Mouse (Mus musculus): Measurements from ENCODE around the gene Ugt1a6a. TPM values are rescaled to one million over a fixed set of nuclear protein-coding genes. Genes with fewer than 3 reads are reported as not detected.

Gene Ugt1a6a
- total RNA-seq, 1 experiment = not detected

DNA sequence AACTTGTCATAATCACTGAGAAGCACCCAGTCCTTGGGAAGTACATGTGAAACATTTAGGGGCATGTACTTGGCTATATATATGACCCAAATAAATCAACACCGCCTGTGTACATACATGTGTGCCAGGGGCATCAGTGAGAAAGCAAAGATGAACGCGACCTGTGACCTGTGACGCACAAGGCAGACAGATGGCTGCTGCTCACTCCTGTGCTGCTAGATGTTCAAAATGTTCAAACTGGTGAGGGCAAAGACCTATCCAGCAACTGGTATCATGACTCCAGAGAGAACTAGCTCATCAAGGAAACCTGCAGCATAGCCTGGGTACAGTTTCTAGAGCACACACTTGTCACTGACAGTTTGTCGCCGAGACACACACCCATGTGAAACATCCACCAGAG lies 132.9 kb downstream of the Ugt1a6a start:
- Histone ChIP-seq H3K9me3 (ENCODE audit: control insufficient read depth, insufficient read depth, low read depth, low read length) (peaks cover 5% of the 10 kb centered on the region; the same call in 1 of the 2 replicates), H3K4me1 (ENCODE audit: control insufficient read depth in 2 of 2, insufficient read depth in 2 of 2, low read length in 2 of 2, poor library complexity in 1 of 2) (peaks cover 2 to 3% of the 10 kb centered on the region in 2 experiments; a peak in 2 of 4 replicates), H3K36me3 (ENCODE audit: control insufficient read depth, insufficient read depth, low read length, poor library complexity, severe bottlenecking) (peaks cover 89% of the 10 kb centered on the region), H3K9ac (ENCODE audit: insufficient read depth, low read depth, low read length, poor library complexity, severe bottlenecking) (no peak overlapping the region), H3K27ac (ENCODE audit: insufficient read depth, low read depth, low read length, poor library complexity, severe bottlenecking) (no peak overlapping the region), H3K4me3 (ENCODE audit: insufficient read depth in 1 of 2, low read depth in 1 of 2, low read length in 2 of 2, poor library complexity in 1 of 2, severe bottlenecking in 1 of 2) (no peak overlapping the region)
- in situ Hi-C loops (cut with MboI; ENCODE audit: low sequenced_read_pairs in 2 of 2, unreplicated experiment in 2 of 2) = no loop called here
- TF ChIP-seq HCFC1 (IDR thresholded peaks at IDR 0.05; ENCODE audit: borderline replicate concordance, insufficient read depth, low read length) (no peak), ZNF384 (IDR thresholded peaks at IDR 0.05; ENCODE audit: low read depth, low read length) (no peak), CHD2 (IDR thresholded peaks at IDR 0.05; ENCODE audit: low read depth, low read length) (no peak), ZC3H11A (IDR thresholded peaks at IDR 0.05; ENCODE audit: borderline replicate concordance, low read depth, low read length) (no peak), MAFK (IDR thresholded peaks at IDR 0.05; ENCODE audit: insufficient read depth, low read depth, low read length) (no peak)
- DNase-seq (ENCODE audit: low read depth, low spot score) = no peak

- H3K4me1 ChIP-seq (ENCODE audit: control insufficient read depth in 2 of 2, insufficient read depth in 2 of 2, low read length in 2 of 2, poor library complexity in 1 of 2) = no peaks in the 10 kb centered on the region
- peaks cover 5% of the 10 kb centered on the region; the same call in 1 of the 2 replicates for H3K9me3 ChIP-seq (ENCODE audit: control insufficient read depth, insufficient read depth, low read depth, low read length)
- no peak overlapping the region for H3K9ac ChIP-seq (ENCODE audit: insufficient read depth, low read depth, low read length, poor library complexity, severe bottlenecking)
- DNase-seq (ENCODE audit: low read depth, low spot score) = no peak
- no peak overlapping the region for H3K4me3 ChIP-seq (ENCODE audit: insufficient read depth in 1 of 2, low read depth in 1 of 2, low read length in 2 of 2, poor library complexity in 1 of 2, severe bottlenecking in 1 of 2)
- peaks cover 91% of the 10 kb centered on the region for H3K36me3 ChIP-seq (ENCODE audit: control insufficient read depth, insufficient read depth, low read length, poor library complexity, severe bottlenecking)
- TF ChIP-seq CHD2 (IDR thresholded peaks at IDR 0.05; ENCODE audit: low read depth, low read length) (no peak), ZNF384 (IDR thresholded peaks at IDR 0.05; ENCODE audit: low read depth, low read length) (no peak), HCFC1 (IDR thresholded peaks at IDR 0.05; ENCODE audit: borderline replicate concordance, insufficient read depth, low read length) (no peak)
- H3K27ac ChIP-seq (ENCODE audit: insufficient read depth, low read depth, low read length, poor library complexity, severe bottlenecking) = no peak overlapping the region
- in situ Hi-C loops (cut with MboI; ENCODE audit: low sequenced_read_pairs in 2 of 2, unreplicated experiment in 2 of 2) = no loop called here
These were observed 133.5 kb downstream of the Ugt1a6a start for GRCm38 (mm10) chr1:88268070-88268469.

Other genes with a start within 250 kb of the Ugt1a6a start
- 8.9 and 10.4 TPM in 2 replicates for gene Usp40, start 126.3 kb upstream of the Ugt1a6a start, total RNA-seq (2012; rRNA removed)
- not detected in 2 replicates for gene Ugt1a10, start 79.4 kb upstream of the Ugt1a6a start, total RNA-seq (2012; rRNA removed)
- not detected in 2 replicates for gene Ugt1a9, start 64.0 kb upstream of the Ugt1a6a start, total RNA-seq (2012; rRNA removed)
- gene Ugt1a8, start 47.0 kb upstream of the Ugt1a6a start, total RNA-seq (2012; rRNA removed) = not detected in 2 replicates
- 0.09 TPM in 1 of 2 replicates, not detected in the other for gene Ugt1a7c, start 39.7 kb upstream of the Ugt1a6a start, total RNA-seq (2012; rRNA removed)
- 0.11 and 0.13 TPM in 2 replicates for gene Ugt1a6b, start 31.6 kb upstream of the Ugt1a6a start, total RNA-seq (2012; rRNA removed)
- gene Ugt1a5, start 31.2 kb downstream of the Ugt1a6a start, total RNA-seq (2012; rRNA removed) = not detected in 2 replicates
- gene Ugt1a2, start 65.8 kb downstream of the Ugt1a6a start, total RNA-seq (2012; rRNA removed) = not detected in 2 replicates
- gene Dnajb3, start 71.0 kb downstream of the Ugt1a6a start, total RNA-seq (2012; rRNA removed) = 1.7 and 1.8 TPM in 2 replicates
- not detected in 2 replicates for gene Ugt1a1, start 77.2 kb downstream of the Ugt1a6a start, total RNA-seq (2012; rRNA removed)
- 0.42 and 0.76 TPM in 2 replicates for gene Mroh2a, start 92.2 kb downstream of the Ugt1a6a start, total RNA-seq (2012; rRNA removed)
- gene Hjurp, start 142.8 kb downstream of the Ugt1a6a start, total RNA-seq (2012; rRNA removed) = 168 and 205 TPM in 2 replicates
- gene Trpm8, start 142.9 kb downstream of the Ugt1a6a start, total RNA-seq (2012; rRNA removed) = 0.04 TPM in 1 of 2 replicates, not detected in the other

Measured in ES-E14 (cell line).